Mouse (Mus musculus): ENCODE data around the gene Fbxo24. TPM values are rescaled to one million over a fixed set of nuclear protein-coding genes. Genes with fewer than 3 reads are reported as not detected.

Gene Fbxo24
- polyA plus RNA-seq, 1 experiment, result 0.25 TPM

- DNase-seq (ENCODE audit: low read depth in 1 of 2, low spot score in 2 of 2), result no peak
- WGBS, result 73% methylated on average over 23 of the region's 23 CpGs
- no peak overlapping the region; the same call in 1 of the 2 replicates for H3K27ac ChIP-seq (ENCODE audit: insufficient read depth, low read length)
- H3K27me3 ChIP-seq (ENCODE audit: control insufficient read depth, insufficient read depth, low read length), result no peaks in the 10 kb centered on the region
- H3K4me1 ChIP-seq (ENCODE audit: control insufficient read depth, insufficient read depth, insufficient read length), result peaks cover 20% of the 10 kb centered on the region; the same call in 1 of the 2 replicates
- no peaks in the 10 kb centered on the region; the same call in 1 of the 2 replicates for H3K36me3 ChIP-seq (ENCODE audit: control insufficient read depth, insufficient read depth, low read length)
- TF ChIP-seq POLR2A (IDR thresholded peaks at IDR 0.05; ENCODE audit: low read depth, low read length) (no peak), CTCF (IDR thresholded peaks at IDR 0.05; ENCODE audit: extremely low read depth, insufficient read depth, insufficient read length, insufficient replicate concordance) (no peak)
- H3K4me3 ChIP-seq (ENCODE audit: extremely low read depth, insufficient read depth, insufficient read length), result no peak overlapping the region
These were observed 20.1 kb downstream of the Fbxo24 start for GRCm38 (mm10) chr5:137608654-137609190.

- Histone ChIP-seq H3K36me3 (ENCODE audit: control insufficient read depth, insufficient read depth, low read length) (no peaks in the 10 kb centered on the region; the same call in 1 of the 2 replicates), H3K4me3 (ENCODE audit: extremely low read depth, insufficient read depth, insufficient read length) (no peak overlapping the region), H3K27me3 (ENCODE audit: control insufficient read depth, insufficient read depth, low read length) (no peaks in the 10 kb centered on the region), H3K27ac (ENCODE audit: insufficient read depth, low read length) (no peak overlapping the region), H3K4me1 (ENCODE audit: control insufficient read depth, insufficient read depth, insufficient read length) (peaks cover 20% of the 10 kb centered on the region; the same call in 1 of the 2 replicates)
- DNase-seq (ENCODE audit: low read depth in 1 of 2, low spot score in 2 of 2), result no peak
- no peak for TF ChIP-seq CTCF (IDR thresholded peaks at IDR 0.05; ENCODE audit: extremely low read depth, insufficient read depth, insufficient read length, insufficient replicate concordance)
- TF ChIP-seq POLR2A (IDR thresholded peaks at IDR 0.05; ENCODE audit: low read depth, low read length), result no peak
- 89% methylated on average over 26 of the region's 26 CpGs for WGBS
These were observed 20.7 kb downstream of the Fbxo24 start for GRCm38 (mm10) chr5:137607860-137608653.

GRCm38 (mm10) chr5:137601365-137601729, 27.5 kb downstream of the Fbxo24 start:
- Histone ChIP-seq H3K36me3 (ENCODE audit: control insufficient read depth, insufficient read depth, low read length) (no peaks in the 10 kb centered on the region), H3K27ac (ENCODE audit: insufficient read depth, low read length) (peak overlapping the region; percentile 76), H3K4me1 (ENCODE audit: control insufficient read depth, insufficient read depth, insufficient read length) (peaks cover 17% of the 10 kb centered on the region; the same call in 1 of the 2 replicates), H3K27me3 (ENCODE audit: control insufficient read depth, insufficient read depth, low read length) (no peaks in the 10 kb centered on the region), H3K4me3 (ENCODE audit: extremely low read depth, insufficient read depth, insufficient read length) (peak overlapping the region; percentile 61)
- DNase-seq (ENCODE audit: low read depth in 1 of 2, low spot score in 2 of 2), result no peak
- TF ChIP-seq CTCF (IDR thresholded peaks at IDR 0.05; ENCODE audit: extremely low read depth, insufficient read depth, insufficient read length, insufficient replicate concordance) (no peak), POLR2A (IDR thresholded peaks at IDR 0.05; ENCODE audit: low read depth, low read length) (no peak)
- WGBS, result 0% methylated on average over 22 of the region's 22 CpGs

GRCm38 (mm10) chr5:137600619-137601364, 28.0 kb downstream of the Fbxo24 start, which contains the start of gene Mospd3:
TSS of gene Mospd3 (minus strand) at chr5:137601058.
- peaks cover 17% of the 10 kb centered on the region; the same call in 1 of the 2 replicates for H3K4me1 ChIP-seq (ENCODE audit: control insufficient read depth, insufficient read depth, insufficient read length)
- TF ChIP-seq CTCF (IDR thresholded peaks at IDR 0.05; ENCODE audit: extremely low read depth, insufficient read depth, insufficient read length, insufficient replicate concordance) (no peak), POLR2A (IDR thresholded peaks at IDR 0.05; ENCODE audit: low read depth, low read length) (peak; percentile 89)
- no peaks in the 10 kb centered on the region for H3K27me3 ChIP-seq (ENCODE audit: control insufficient read depth, insufficient read depth, low read length)
- H3K36me3 ChIP-seq (ENCODE audit: control insufficient read depth, insufficient read depth, low read length), result no peaks in the 10 kb centered on the region
- WGBS, result under 1% methylated on average over 41 of the region's 41 CpGs
- peak within 1 kb of the TSS; percentile 98 for H3K27ac ChIP-seq (ENCODE audit: insufficient read depth, low read length)
- DNase-seq (ENCODE audit: low read depth in 1 of 2, low spot score in 2 of 2), result peak; percentile 97 to 99
- peak within 1 kb of the TSS; percentile 88 for H3K4me3 ChIP-seq (ENCODE audit: extremely low read depth, insufficient read depth, insufficient read length)

GRCm38 (mm10) chr5:137600281-137600618, 28.6 kb downstream of the Fbxo24 start:
- Histone ChIP-seq H3K36me3 (ENCODE audit: control insufficient read depth, insufficient read depth, low read length) (no peaks in the 10 kb centered on the region), H3K4me3 (ENCODE audit: extremely low read depth, insufficient read depth, insufficient read length) (peak overlapping the region; percentile 88), H3K27ac (ENCODE audit: insufficient read depth, low read length) (peak overlapping the region; percentile 60), H3K27me3 (ENCODE audit: control insufficient read depth, insufficient read depth, low read length) (no peaks in the 10 kb centered on the region), H3K4me1 (ENCODE audit: control insufficient read depth, insufficient read depth, insufficient read length) (peaks cover 17% of the 10 kb centered on the region; the same call in 1 of the 2 replicates)
- TF ChIP-seq CTCF (IDR thresholded peaks at IDR 0.05; ENCODE audit: extremely low read depth, insufficient read depth, insufficient read length, insufficient replicate concordance) (no peak), POLR2A (IDR thresholded peaks at IDR 0.05; ENCODE audit: low read depth, low read length) (no peak)
- WGBS, result 1% methylated on average over 19 of the region's 19 CpGs
- no peak for DNase-seq (ENCODE audit: low read depth in 1 of 2, low spot score in 2 of 2)

- H3K4me1 ChIP-seq (ENCODE audit: control insufficient read depth, insufficient read depth, insufficient read length), result peaks cover 17% of the 10 kb centered on the region; the same call in 1 of the 2 replicates
- WGBS, result 26% methylated on average over 9 of the region's 9 CpGs
- H3K4me3 ChIP-seq (ENCODE audit: extremely low read depth, insufficient read depth, insufficient read length), result peak overlapping the region; percentile 88
- H3K36me3 ChIP-seq (ENCODE audit: control insufficient read depth, insufficient read depth, low read length), result no peaks in the 10 kb centered on the region
- 0 out of 2 replicates have a peak overlapping the region, but pooled peaks have one; percentile 60 for H3K27ac ChIP-seq (ENCODE audit: insufficient read depth, low read length)
- H3K27me3 ChIP-seq (ENCODE audit: control insufficient read depth, insufficient read depth, low read length), result no peaks in the 10 kb centered on the region
- no peak for TF ChIP-seq POLR2A (IDR thresholded peaks at IDR 0.05; ENCODE audit: low read depth, low read length)
- no peak for TF ChIP-seq CTCF (IDR thresholded peaks at IDR 0.05; ENCODE audit: extremely low read depth, insufficient read depth, insufficient read length, insufficient replicate concordance)
- DNase-seq (ENCODE audit: low read depth in 1 of 2, low spot score in 2 of 2), result no peak
These were observed 29.2 kb downstream of the Fbxo24 start for GRCm38 (mm10) chr5:137599600-137599999.

All from spleen, adult 2 months (tissue).